Mouse (Mus musculus): ENCODE results near the gene Mad1l1.

DNA sequence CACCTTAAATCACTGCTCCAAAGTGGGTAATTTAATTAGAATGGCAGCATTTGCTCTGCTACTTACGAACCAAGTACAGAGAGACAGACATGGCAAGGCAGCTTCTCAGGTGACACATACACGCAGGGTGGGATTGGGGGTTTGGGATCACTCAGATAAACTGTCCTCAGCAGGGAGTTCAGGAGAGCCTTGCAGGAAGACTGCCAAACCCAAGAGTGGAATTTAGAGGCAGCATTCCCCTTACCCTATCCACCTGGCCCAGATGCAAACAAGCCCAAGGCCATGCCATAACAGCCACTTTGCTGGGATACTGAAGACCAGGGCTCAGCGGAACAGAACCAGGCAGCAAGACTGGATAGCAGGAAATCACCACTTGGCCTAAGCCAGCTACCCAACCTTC, 124.9 kb downstream of the Mad1l1 start:
- TF ChIP-seq CTCF (IDR thresholded peaks at IDR 0.05; ENCODE audit: control insufficient read depth, insufficient read depth, low read length) (no peak), POLR2A (IDR thresholded peaks at IDR 0.05; ENCODE audit: borderline replicate concordance, control insufficient read depth, low read depth, low read length) (no peak)

Measured in bone marrow, adult 2 months (tissue).